In genomic region chr19:11794447-11794846, GRCm38 (mm10) we compare ENCODE assay signal across 26 mouse cellular contexts. TPM values are rescaled to one million over a fixed set of nuclear protein-coding genes. Genes with fewer than 3 reads are reported as not detected.
"Had no signal": no experiment of that assay in that cellular context is flagged by ENCODE, and none has a peak within 500 bp of the region (broad histone marks: within the 10 kb centered on the region; RNA-seq: fewer than 3 reads in every experiment).

No protein-coding gene starts in this region.

- DNase-seq: liver, postnatal 0 days; lung, adult 2 months; lung, postnatal 14 days; lung, postnatal 36 days; midbrain, embryonic 14.5 days; right cerebral cortex, postnatal 14 days; spleen, adult 18-20 months; thymus, adult 18-20 months; thymus, postnatal 14 days; thymus, postnatal 4 days had no signal

- H3K9me3 ChIP-seq: liver, embryonic 15.5 days; lung, embryonic 15.5 days; megakaryocyte, embryonic 14.5 days; midbrain, embryonic 10.5 days; midbrain, embryonic 12.5 days; neural tube, embryonic 13.5 days had no signal

- H3K36me3 ChIP-seq: liver, embryonic 15.5 days; lung, embryonic 15.5 days; midbrain, embryonic 10.5 days; midbrain, embryonic 12.5 days; neural tube, embryonic 13.5 days had no signal

- H3K4me2 ChIP-seq: liver, embryonic 15.5 days; lung, embryonic 15.5 days; midbrain, embryonic 12.5 days; neural tube, embryonic 13.5 days had no signal

- H3K4me3 ChIP-seq: liver, embryonic 15.5 days; lung, embryonic 15.5 days; megakaryocyte, embryonic 14.5 days; midbrain, embryonic 10.5 days; midbrain, embryonic 12.5 days; myocyte; neural tube, embryonic 13.5 days had no signal

- H3K27me3 ChIP-seq: liver, embryonic 15.5 days; lung, embryonic 15.5 days; midbrain, embryonic 12.5 days; neural tube, embryonic 13.5 days had no signal

- H3K9ac ChIP-seq: liver, embryonic 15.5 days; liver, postnatal 0 days; lung, embryonic 15.5 days; midbrain, embryonic 12.5 days; neural tube, embryonic 13.5 days had no signal

- ATAC-seq: liver, postnatal 0 days; lung, postnatal 0 days; midbrain, embryonic 16.5 days had no signal

- H3K4me1 ChIP-seq: liver, embryonic 15.5 days; lung, embryonic 15.5 days; midbrain, embryonic 10.5 days; midbrain, embryonic 12.5 days; neural tube, embryonic 13.5 days had no signal

- H3K27ac ChIP-seq: liver, embryonic 15.5 days; lung, embryonic 15.5 days; macrophage; midbrain, embryonic 10.5 days; midbrain, embryonic 12.5 days; neural tube, embryonic 13.5 days had no signal

RNA-seq across cellular contexts. Expression of gene Olfr1417, which starts 44.6 kb away (rescaled TPM):
- total RNA-seq: megakaryocyte progenitor cell, adult 5-6 weeks; neutrophil, adult 5-6 weeks had no signal
- polyA plus RNA-seq: liver, embryonic 15.5 days; liver, postnatal 0 days; lung, adult 2 months; lung, embryonic 15.5 days; macrophage; midbrain, embryonic 10.5 days; midbrain, embryonic 12.5 days; myocyte; neural tube, embryonic 11.5 days; neural tube, embryonic 13.5 days; stomach, embryonic 14.5 days; thymus, postnatal 0 days had no signal

RNA-seq across cellular contexts. Expression of gene Gif, which starts 47.1 kb away (rescaled TPM):
- total RNA-seq: megakaryocyte progenitor cell, adult 5-6 weeks; neutrophil, adult 5-6 weeks had no signal
- polyA plus RNA-seq: liver, embryonic 15.5 days; liver, postnatal 0 days; macrophage; midbrain, embryonic 10.5 days; midbrain, embryonic 12.5 days; midbrain, embryonic 14.5 days; midbrain, embryonic 16.5 days; myocyte; neural tube, embryonic 11.5 days; neural tube, embryonic 13.5 days; thymus, postnatal 0 days; urinary bladder, adult 2 months had no signal
